Mouse (Mus musculus): ENCODE measurements at regions not wholly inside any gene's neighbourhood (a gene's known extent, or its start where the extent isn't known, plus 50 kb on each side); places are given as distances from the start of the nearest gene placed in this dataset.
A peak's percentile ranks its signal among the peaks of the same experiment; 100 is the strongest.

- Histone ChIP-seq H3K27ac (no peak overlapping the region), H3K4me2 (no peak overlapping the region), H3K4me1 (replicated peaks) (peaks cover 7% of the 10 kb centered on the region), H3K27me3 (no peaks in the 10 kb centered on the region), H3K9me3 (no peaks in the 10 kb centered on the region), H3K4me3 (no peak overlapping the region), H3K9ac (no peak overlapping the region), H3K36me3 (no peaks in the 10 kb centered on the region)
- ATAC-seq (ENCODE audit: low FRiP score): no peak
- WGBS: 23% methylated on average over 10 of the region's 10 CpGs
These were observed 53.0 kb upstream of the Mkln1 start for GRCm38 (mm10) chr6:31345366-31346084.

DNA sequence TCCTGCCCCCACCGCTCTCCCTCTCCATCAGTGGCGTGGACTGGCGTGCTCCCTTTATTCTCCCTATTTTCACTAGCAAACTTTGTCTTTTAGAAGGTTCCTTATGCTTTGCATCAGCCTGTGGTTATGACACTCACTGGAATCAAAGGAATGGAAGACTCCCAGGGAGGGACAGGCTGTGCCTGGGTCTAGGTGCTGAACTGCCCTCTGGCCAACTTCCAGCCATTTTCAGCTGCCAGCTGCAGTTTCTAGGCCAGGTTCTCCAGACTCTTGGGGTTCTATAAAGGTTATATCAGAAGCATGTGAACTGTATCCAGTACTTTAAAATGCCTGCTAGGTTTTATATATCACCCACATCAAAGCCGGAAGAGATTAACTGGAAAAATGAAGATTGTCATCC, 50.2 kb upstream of the Mkln1 start:
- Histone ChIP-seq H3K36me3 (no peaks in the 10 kb centered on the region), H3K4me3 (no peak overlapping the region), H3K27ac (no peak overlapping the region), H3K9ac (no peak overlapping the region), H3K4me2 (no peak overlapping the region), H3K4me1 (replicated peaks) (peaks cover 7% of the 10 kb centered on the region), H3K9me3 (no peaks in the 10 kb centered on the region), H3K27me3 (no peaks in the 10 kb centered on the region; the same call in 1 of the 2 replicates)
- WGBS: 88% methylated on average over 4 of the region's 4 CpGs
- ATAC-seq (ENCODE audit: low FRiP score): no peak

MicroRNAs in the stretch of these regions (microRNA counts, 519-probe panel; counts per million panel counts)
- 3,564 counts per million, percentile 47 among the panel's probes with 10 or more counts for microRNA mmu-miR-29a

Small RNA genes in the stretch of these regions (microRNA-seq; reads per million reads assigned to microRNA genes)
- gene Mir29a (91.7 reads per million, percentile 49 among the genes with 10 or more reads in this experiment), gene Mir29b-1 (0.70 reads per million)

Measured in hindbrain, embryonic 13.5 days (tissue).